Mouse (Mus musculus): ENCODE results near the gene Gdf9. TPM values are rescaled to one million over a fixed set of nuclear protein-coding genes. Genes with fewer than 3 reads are reported as not detected.
"Not testable (repeated sequence)": the region's sequence is repeated elsewhere in the genome, so short reads cannot be mapped to it uniquely, and the experiment has no call there.

The Gdf9 gene
- total RNA-seq (2021), result under 1 TPM; 0.81 to 0.87 TPM
- long read RNA-seq, experiment 1, result 0 reads
- long read RNA-seq, experiment 2, result 0 reads

DNA sequence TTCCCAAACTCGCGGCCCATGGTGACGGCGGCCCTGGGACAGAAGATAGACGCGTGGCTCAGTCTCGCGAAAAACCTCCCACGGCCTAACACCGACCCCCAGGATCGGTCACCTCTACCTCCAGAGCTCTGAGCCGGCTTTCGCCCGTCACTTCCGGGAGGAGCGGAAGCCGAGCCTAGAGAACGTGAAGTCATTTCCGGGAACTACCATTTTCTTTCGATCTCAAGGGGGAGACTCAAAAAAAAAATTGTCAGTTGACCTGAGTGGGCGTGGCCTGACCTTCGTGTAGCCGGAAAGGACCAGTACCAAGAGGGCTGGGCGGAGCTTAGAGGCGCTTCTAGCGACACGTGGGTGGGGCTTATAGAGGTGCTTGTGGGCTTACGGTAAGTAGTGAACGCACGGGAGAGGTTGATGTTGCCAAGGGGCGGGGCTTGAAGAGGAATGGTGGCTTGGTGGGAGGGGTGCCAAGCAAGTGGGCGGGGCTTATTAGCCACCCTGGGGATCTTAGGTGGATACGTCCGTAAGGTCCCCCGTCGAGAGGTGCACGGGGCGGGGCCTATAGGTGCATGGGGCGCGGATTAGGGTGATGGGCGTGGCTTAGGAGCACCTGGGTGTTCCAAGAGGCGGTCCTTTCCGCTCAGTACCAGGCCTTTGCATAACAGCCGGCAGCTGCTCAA lies at the start of gene Gdf9, which contains the start of gene Uqcrq:
TSS of gene Gdf9 (plus strand) at position 354 of the 677 bp plus-strand sequence.
TSS of gene Uqcrq (minus strand) at position 162 of the 677 bp plus-strand sequence.
- peak; percentile 96 for DNase-seq

DNA sequence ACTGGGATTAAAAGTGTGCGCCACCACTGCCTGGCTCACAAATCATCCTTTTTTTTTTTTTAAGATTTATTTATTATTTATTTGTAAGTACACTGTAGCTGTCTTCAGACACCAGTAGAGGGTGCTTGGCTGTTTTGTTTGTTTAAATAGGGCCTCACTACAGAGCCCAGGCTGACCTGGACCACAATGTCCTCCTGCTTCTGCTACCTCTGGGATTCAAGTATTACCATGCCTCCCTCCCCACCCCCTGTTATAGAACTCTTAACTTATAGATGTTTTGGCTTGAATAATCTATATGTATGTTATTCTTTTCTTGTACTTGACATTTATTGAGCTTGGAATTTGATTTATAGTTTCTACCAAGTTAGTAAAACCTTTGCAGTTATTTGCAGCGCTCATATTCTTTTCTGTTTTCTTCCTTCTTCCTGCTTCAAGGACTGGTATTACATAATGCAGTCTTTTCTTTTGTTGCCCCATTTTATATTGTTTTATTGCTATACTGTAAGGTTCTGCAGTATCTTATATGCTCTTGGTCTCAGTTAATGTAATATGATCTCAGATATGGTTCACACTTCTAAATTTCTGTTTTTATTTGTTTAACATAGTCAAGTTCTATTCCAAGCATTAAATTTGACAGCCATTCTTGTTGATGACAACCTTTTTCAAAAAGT lies 46.9 kb upstream of the Gdf9 start:
- DNase-seq, result no peak

- no peak for DNase-seq
Observed at GRCm38 (mm10) chr11:53393856-53394255, 37.0 kb upstream of the Gdf9 start.

DNA sequence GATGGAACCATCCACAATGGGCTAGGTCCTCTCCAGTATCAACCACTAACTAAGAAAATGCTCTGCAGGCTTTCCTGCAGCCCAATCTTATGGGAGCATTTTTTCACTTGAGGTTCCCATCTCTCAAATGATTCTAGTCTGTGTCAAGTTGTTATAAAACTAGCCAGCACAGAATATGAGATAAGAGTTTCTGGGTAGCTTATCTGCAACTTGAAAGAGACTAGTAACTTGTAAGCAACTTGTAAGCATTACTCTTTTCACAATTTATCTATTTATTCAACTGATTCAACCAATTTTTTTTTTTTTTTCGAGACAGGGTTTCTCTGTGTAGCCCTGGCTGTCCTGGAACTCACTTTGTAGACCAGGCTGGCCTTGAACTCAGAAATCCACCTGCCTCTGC lies 27.2 kb upstream of the Gdf9 start:
- DNase-seq, result no peak

DNA sequence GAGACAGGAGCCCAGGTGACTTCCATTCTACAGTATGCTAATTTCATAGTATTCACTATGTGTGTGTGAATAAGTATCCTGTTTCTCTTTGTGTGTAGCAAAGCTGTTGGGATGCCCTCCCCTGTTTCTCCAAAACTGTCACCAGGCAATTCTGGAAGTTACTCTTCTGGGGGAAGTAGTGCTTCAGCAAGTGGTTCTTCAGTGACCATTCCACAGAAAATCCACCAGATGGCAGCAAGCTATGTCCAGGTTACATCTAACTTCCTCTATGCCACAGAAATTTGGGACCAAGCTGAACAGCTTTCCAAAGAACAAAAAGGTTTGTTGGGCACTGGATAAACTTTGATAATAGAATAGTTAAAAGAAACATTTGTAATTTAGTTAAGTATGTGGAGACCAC lies 19.1 kb upstream of the Gdf9 start:
- DNase-seq, result no peak

- DNase-seq, result no peak
Observed at GRCm38 (mm10) chr11:53413871-53414270, 17.0 kb upstream of the Gdf9 start.

GRCm38 (mm10) chr11:53418048-53418447 lies 12.8 kb upstream of the Gdf9 start:
- no peak for DNase-seq

DNA sequence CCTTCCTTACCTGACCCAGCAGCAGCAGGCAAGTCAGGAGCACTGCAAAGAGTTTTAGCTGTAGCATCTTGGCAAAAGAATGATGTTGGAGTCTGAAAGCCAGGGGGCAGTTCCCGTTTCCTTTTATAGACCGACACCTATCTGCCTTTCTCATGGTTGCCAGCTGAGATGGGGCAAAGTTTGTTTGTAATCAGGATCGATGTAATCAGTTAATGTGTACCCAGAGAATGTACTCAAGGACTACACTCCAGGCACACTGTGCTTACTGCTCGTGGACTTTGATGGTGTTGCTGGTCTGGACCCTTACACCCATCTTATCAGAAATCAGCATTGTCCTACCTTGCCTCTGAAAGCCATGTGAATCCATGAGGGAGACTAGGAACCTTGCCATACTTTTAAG lies 7.8 kb upstream of the Gdf9 start, which contains the start of gene Leap2:
TSS of gene Leap2 (minus strand) at position 135 of the 400 bp plus-strand sequence.
- DNase-seq, result no peak

DNA sequence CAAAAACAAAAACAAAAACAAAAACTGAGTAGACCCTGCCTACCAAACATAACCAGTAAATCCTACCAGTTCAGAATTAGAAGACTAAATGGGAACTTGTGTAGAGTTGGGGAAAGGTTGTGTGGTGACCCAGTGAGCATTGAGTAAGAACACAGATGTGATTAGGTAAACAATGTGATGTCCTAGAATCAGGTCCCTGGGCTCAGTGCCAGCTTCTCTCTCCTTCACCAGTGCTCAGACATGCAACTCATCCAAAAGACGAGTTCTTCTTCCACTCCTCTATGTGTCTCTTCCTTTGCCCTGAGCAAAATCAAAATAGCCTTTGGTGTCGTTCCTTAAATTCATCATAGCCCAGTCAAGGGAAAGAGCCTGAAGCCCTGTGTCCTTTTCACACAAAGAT lies 6.0 kb upstream of the Gdf9 start:
- DNase-seq, result no peak

- DNase-seq, result no peak
Observed at GRCm38 (mm10) chr11:53425251-53425650, 5.6 kb upstream of the Gdf9 start.

GRCm38 (mm10) chr11:53425711-53426255 lies 5.0 kb upstream of the Gdf9 start:
- no peak for DNase-seq

DNA sequence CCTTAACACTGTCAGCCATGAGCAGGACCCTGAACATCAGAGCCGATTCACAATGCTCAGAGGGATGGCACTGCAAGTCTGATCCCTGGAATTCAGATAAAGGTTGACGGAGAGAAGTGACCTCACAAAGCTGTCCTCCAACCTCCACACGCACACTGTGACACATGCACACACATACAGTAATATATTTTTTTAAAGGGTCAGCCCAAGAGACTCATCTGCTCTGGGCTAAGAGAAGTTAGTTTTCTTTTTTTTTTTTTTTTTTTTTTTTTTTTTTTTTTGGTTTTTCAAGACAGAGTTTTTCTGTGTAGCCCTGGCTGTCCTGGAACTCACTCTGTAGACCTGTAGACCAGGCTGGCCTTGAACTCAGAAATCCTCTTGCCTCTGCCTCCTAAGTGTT lies 3.9 kb upstream of the Gdf9 start:
- not testable (repeated sequence) for DNase-seq

GRCm38 (mm10) chr11:53427993-53428715 lies 2.7 kb upstream of the Gdf9 start:
- DNase-seq, result no peak

GRCm38 (mm10) chr11:53428716-53429057 lies 2.1 kb upstream of the Gdf9 start:
- DNase-seq, result no peak

- DNase-seq, result no peak
Observed at GRCm38 (mm10) chr11:53429182-53429581, 1.6 kb upstream of the Gdf9 start.

- DNase-seq, result no peak
Observed at GRCm38 (mm10) chr11:53430300-53430669, 538 bp upstream of the Gdf9 start.

GRCm38 (mm10) chr11:53431347-53432056 lies 679 bp downstream of the Gdf9 start:
- no peak for DNase-seq

DNA sequence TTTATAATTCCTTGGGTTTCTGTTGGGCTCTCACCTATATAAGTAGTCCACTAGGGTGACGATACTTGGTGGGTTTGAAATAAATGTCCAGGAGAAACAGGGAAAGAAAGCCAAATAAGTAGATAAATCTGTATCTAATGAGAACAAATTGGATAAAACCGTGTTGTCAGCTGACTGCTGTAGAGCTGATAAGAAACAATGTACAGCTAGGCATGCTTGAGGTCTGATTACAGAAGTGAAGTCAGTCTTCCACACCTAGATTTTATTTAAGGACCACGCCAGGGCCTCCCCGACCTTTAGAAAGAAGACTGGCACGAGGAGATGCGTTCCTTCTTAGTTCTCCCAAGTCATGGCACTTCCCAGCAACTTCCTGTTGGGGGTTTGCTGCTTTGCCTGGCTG lies 2.2 kb downstream of the Gdf9 start:
- no peak for DNase-seq

DNA sequence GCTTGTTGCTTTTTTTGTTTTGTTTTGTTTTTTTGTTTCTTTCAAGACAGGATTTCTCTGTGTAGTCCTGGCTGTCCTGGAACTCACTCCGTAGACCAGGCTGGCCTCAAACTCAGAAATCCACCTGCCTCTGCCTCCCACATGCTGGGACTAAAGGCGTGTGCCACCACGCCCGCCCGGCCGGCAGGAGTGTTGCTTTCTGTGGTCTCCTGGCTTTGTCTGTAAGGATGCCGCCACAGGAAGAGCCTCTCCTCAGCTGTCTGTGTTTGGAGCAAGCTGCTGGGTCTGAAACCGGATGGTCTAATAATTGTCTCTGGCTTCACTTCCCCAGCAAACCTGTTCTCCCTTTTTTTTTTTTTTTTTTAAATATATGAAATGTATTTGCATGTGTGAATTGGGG lies 4.7 kb downstream of the Gdf9 start:
- no peak for DNase-seq

- no peak for DNase-seq
Observed at GRCm38 (mm10) chr11:53436338-53436737, 5.5 kb downstream of the Gdf9 start.

DNA sequence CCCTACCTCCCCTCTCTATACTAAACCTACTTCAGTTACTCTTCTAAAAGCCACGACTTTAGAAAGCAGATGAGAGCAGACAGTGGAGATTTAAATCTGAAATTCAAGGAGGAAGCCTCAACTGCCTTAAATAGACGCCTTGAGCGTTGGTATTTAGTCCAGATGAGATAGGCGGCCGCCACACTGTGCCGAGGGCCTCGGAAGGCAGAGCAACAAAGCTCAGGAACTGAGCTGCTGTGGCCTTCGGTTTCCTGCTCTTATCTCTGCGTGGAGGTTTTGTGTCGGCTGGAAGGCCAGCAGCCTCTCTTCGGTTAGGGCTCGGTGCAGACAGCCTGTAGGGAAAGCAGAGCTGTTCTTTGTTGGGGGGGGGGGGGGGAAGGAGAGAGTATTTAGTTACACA lies 11.1 kb downstream of the Gdf9 start:
- no peak for DNase-seq

GRCm38 (mm10) chr11:53443861-53444260 lies 13.0 kb downstream of the Gdf9 start:
- no peak for DNase-seq

Data from gastrocnemius, postnatal 10 days (tissue).